Mouse (Mus musculus): ENCODE measurements around the gene Ccdc121. TPM values are rescaled to one million over a fixed set of nuclear protein-coding genes. Genes with fewer than 3 reads are reported as not detected.

The Ccdc121 gene
- not detected in 2 replicates for total RNA-seq (2014; fragmentation: Nextera tagmentation)
- total RNA-seq (2017), result not detected in 2 replicates

- no peak for ATAC-seq (replicated peaks; ENCODE audit: low FRiP score, low TSS enrichment, poor library complexity, severe bottlenecking)
Measured at GRCm38 (mm10) chr1:181511307-181511706, at the start of gene Ccdc121. TSS of gene Ccdc121 (minus strand) at chr1:181511451.

GRCm38 (mm10) chr1:181560325-181560724 lies 49.1 kb upstream of the Ccdc121 start:
- ATAC-seq (replicated peaks; ENCODE audit: low FRiP score, low TSS enrichment, poor library complexity, severe bottlenecking), result no peak

- no peak for ATAC-seq (replicated peaks; ENCODE audit: low FRiP score, low TSS enrichment, poor library complexity, severe bottlenecking)
Measured at GRCm38 (mm10) chr1:181559655-181560054, 48.4 kb upstream of the Ccdc121 start.

- ATAC-seq (replicated peaks; ENCODE audit: low FRiP score, low TSS enrichment, poor library complexity, severe bottlenecking), result no peak
Measured at GRCm38 (mm10) chr1:181555475-181555874, 44.2 kb upstream of the Ccdc121 start.

- 0 out of 2 replicates have a peak, but pooled peaks have one; percentile 33 for ATAC-seq (replicated peaks; ENCODE audit: low FRiP score, low TSS enrichment, poor library complexity, severe bottlenecking)
Measured at GRCm38 (mm10) chr1:181552533-181553410, 41.5 kb upstream of the Ccdc121 start.

- no peak for ATAC-seq (replicated peaks; ENCODE audit: low FRiP score, low TSS enrichment, poor library complexity, severe bottlenecking)
Measured at GRCm38 (mm10) chr1:181550826-181551225, 39.6 kb upstream of the Ccdc121 start.

- ATAC-seq (replicated peaks; ENCODE audit: low FRiP score, low TSS enrichment, poor library complexity, severe bottlenecking), result no peak
Measured at GRCm38 (mm10) chr1:181549987-181550386, 38.7 kb upstream of the Ccdc121 start.

GRCm38 (mm10) chr1:181545044-181545772 lies 34.0 kb upstream of the Ccdc121 start:
- ATAC-seq (replicated peaks; ENCODE audit: low FRiP score, low TSS enrichment, poor library complexity, severe bottlenecking), result peak; percentile 89

- ATAC-seq (replicated peaks; ENCODE audit: low FRiP score, low TSS enrichment, poor library complexity, severe bottlenecking), result no peak
Measured at GRCm38 (mm10) chr1:181543711-181544383, 32.6 kb upstream of the Ccdc121 start.

GRCm38 (mm10) chr1:181539846-181540769 lies 28.9 kb upstream of the Ccdc121 start:
- peak; percentile 60 for ATAC-seq (replicated peaks; ENCODE audit: low FRiP score, low TSS enrichment, poor library complexity, severe bottlenecking)

- ATAC-seq (replicated peaks; ENCODE audit: low FRiP score, low TSS enrichment, poor library complexity, severe bottlenecking), result no peak
Measured at GRCm38 (mm10) chr1:181537627-181538525, 26.6 kb upstream of the Ccdc121 start.

GRCm38 (mm10) chr1:181535165-181535873 lies 24.1 kb upstream of the Ccdc121 start:
- no peak for ATAC-seq (replicated peaks; ENCODE audit: low FRiP score, low TSS enrichment, poor library complexity, severe bottlenecking)

- no peak for ATAC-seq (replicated peaks; ENCODE audit: low FRiP score, low TSS enrichment, poor library complexity, severe bottlenecking)
Measured at GRCm38 (mm10) chr1:181529368-181529767, 18.1 kb upstream of the Ccdc121 start.

- ATAC-seq (replicated peaks; ENCODE audit: low FRiP score, low TSS enrichment, poor library complexity, severe bottlenecking), result no peak
Measured at GRCm38 (mm10) chr1:181525996-181526395, 14.7 kb upstream of the Ccdc121 start.

GRCm38 (mm10) chr1:181523831-181524230 lies 12.6 kb upstream of the Ccdc121 start:
- no peak for ATAC-seq (replicated peaks; ENCODE audit: low FRiP score, low TSS enrichment, poor library complexity, severe bottlenecking)

- ATAC-seq (replicated peaks; ENCODE audit: low FRiP score, low TSS enrichment, poor library complexity, severe bottlenecking), result no peak
Measured at GRCm38 (mm10) chr1:181521401-181522091, 10.3 kb upstream of the Ccdc121 start.

GRCm38 (mm10) chr1:181519137-181519536 lies 7.9 kb upstream of the Ccdc121 start:
- no peak for ATAC-seq (replicated peaks; ENCODE audit: low FRiP score, low TSS enrichment, poor library complexity, severe bottlenecking)
